Mouse (Mus musculus): ENCODE data around the gene Slc26a6. TPM values are rescaled to one million over a fixed set of nuclear protein-coding genes. Genes with fewer than 3 reads are reported as not detected.

Slc26a6 gene
- total RNA-seq, 1 experiment from 2014 or later = 8.4 TPM

GRCm38 (mm10) chr9:108845390-108845789 is 7.7 kb upstream of the Slc26a6 start:
- peak; percentile 46 for DNase-seq

GRCm38 (mm10) chr9:108847374-108847773 is 5.7 kb upstream of the Slc26a6 start:
- peak; percentile 71 for DNase-seq

GRCm38 (mm10) chr9:108848419-108848818 is 4.7 kb upstream of the Slc26a6 start:
- no peak for DNase-seq

- DNase-seq = peak; percentile 95
Observed at GRCm38 (mm10) chr9:108853635-108854240, 655 bp downstream of the Slc26a6 start.

- peak; percentile 93 for DNase-seq
Observed at GRCm38 (mm10) chr9:108854241-108854696, 1.2 kb downstream of the Slc26a6 start.

GRCm38 (mm10) chr9:108855335-108855734 is 2.3 kb downstream of the Slc26a6 start:
- no peak for DNase-seq

GRCm38 (mm10) chr9:108858792-108859527 is 5.9 kb downstream of the Slc26a6 start:
- DNase-seq = no peak

- no peak for DNase-seq
Observed at GRCm38 (mm10) chr9:108912308-108912707, 59.2 kb downstream of the Slc26a6 start.

GRCm38 (mm10) chr9:108913161-108913560 is 60.1 kb downstream of the Slc26a6 start:
- DNase-seq = no peak

- DNase-seq = no peak
Observed at GRCm38 (mm10) chr9:108913621-108914020, 60.5 kb downstream of the Slc26a6 start.

- DNase-seq = peak; percentile 55
Observed at GRCm38 (mm10) chr9:108914491-108914890, 61.4 kb downstream of the Slc26a6 start, which contains the start of gene Tmem89. Gene Tmem89, plus strand, starts transcription at chr9:108914619.

- peak; percentile 53 for DNase-seq
Observed at GRCm38 (mm10) chr9:108925897-108926296, 72.8 kb downstream of the Slc26a6 start.

GRCm38 (mm10) chr9:108928424-108928823 is 75.3 kb downstream of the Slc26a6 start:
- no peak for DNase-seq

GRCm38 (mm10) chr9:108935991-108936390 is 82.9 kb downstream of the Slc26a6 start:
- no peak for DNase-seq

- peak; percentile 96 for DNase-seq
Observed at GRCm38 (mm10) chr9:108936418-108937364, 83.6 kb downstream of the Slc26a6 start, which contains the start of gene Uqcrc1. Gene Uqcrc1, plus strand, starts transcription at chr9:108936633.

GRCm38 (mm10) chr9:108945111-108945510 is 92.0 kb downstream of the Slc26a6 start:
- no peak for DNase-seq

- DNase-seq = no peak
Observed at GRCm38 (mm10) chr9:108945608-108946007, 92.5 kb downstream of the Slc26a6 start.

- peak; percentile 42 for DNase-seq
Observed at GRCm38 (mm10) chr9:108949231-108949966, 96.3 kb downstream of the Slc26a6 start.

- DNase-seq = no peak
Observed at GRCm38 (mm10) chr9:108949967-108950728, 97.1 kb downstream of the Slc26a6 start.

GRCm38 (mm10) chr9:108953081-108953636 is 100.1 kb downstream of the Slc26a6 start, which contains the start of gene Col7a1:
Gene Col7a1, plus strand, starts transcription at chr9:108953586.
- peak; percentile 27 for DNase-seq

Data from adrenal gland, postnatal 14 days (tissue).